Mouse (Mus musculus): Measurements from ENCODE around the gene Phf19.

Phf19 gene

DNA sequence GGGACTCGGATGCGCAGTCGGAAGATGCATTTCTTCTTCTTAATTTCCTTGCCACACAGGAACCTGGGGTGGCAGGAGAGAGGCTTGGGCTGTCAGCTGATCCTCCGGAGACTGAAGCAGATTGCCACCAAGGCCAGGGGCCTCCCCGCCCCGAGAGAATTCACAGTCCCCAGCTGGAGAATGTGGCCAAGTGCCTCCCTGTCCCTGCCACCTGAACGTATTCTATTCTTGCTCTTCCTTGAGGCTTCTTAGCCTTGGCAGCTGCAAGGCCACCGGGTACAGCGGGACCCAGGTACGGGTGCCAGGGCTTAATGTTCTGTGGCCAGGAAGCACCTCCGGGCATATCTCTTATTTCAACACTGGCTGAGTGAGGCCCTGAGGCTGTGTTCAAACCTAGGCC is 14.1 kb downstream of the Phf19 start:
- intact Hi-C loops (cut with DNase I), result loop anchor here (5.0 to 10.0 kb wide), 2 partner anchors 73 to 75 kb away; partner anchors contain the start of gene Fbxw2

- intact Hi-C loops (cut with DNase I), result loop anchor here (5.0 kb wide), 1 partner anchor 74 kb away; no protein-coding TSS in a partner anchor
Measured at GRCm38 (mm10) chr2:34897820-34898219, 16.0 kb downstream of the Phf19 start.

DNA sequence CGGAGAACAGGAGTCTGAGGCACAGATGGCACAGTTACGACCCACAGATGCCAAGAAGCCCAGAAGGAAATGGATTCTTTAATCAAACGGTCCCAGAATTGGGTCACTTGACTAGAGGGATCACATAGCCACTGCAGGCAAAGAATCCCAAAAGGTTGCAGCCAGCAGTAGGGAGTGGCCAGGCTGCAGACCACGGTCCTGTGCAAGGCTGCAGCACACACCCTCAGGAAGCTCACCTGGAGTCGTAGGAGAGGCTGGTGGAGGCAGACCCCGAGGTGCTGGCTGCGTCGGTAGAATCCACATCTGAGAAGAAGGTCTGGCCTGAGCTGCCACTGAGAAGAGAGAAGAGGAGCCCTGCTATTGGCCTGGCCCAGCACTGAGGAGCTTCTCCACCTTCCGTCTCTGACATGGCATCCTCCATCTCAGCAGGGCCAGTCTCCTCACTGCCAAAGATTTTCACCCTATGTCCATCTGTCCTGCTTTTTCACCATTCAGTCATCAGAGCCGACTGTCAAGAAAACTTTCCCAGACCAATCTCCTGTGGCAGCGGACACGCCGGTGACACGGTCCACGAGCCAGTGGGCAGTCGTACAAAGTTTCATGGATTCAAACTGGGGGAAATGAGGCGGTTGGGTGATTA is 16.9 kb downstream of the Phf19 start:
- intact Hi-C loops (cut with DNase I), result loop anchor here (5.0 kb wide), 1 partner anchor 75 kb away; no protein-coding TSS in a partner anchor

- intact Hi-C loops (cut with DNase I), result loop anchor here (5.0 kb wide), 1 partner anchor 77 kb away; no protein-coding TSS in a partner anchor
Measured at GRCm38 (mm10) chr2:34895503-34896113, 18.2 kb downstream of the Phf19 start.

GRCm38 (mm10) chr2:34893950-34894349 is 19.9 kb downstream of the Phf19 start:
- intact Hi-C loops (cut with DNase I), result no loop called here

DNA sequence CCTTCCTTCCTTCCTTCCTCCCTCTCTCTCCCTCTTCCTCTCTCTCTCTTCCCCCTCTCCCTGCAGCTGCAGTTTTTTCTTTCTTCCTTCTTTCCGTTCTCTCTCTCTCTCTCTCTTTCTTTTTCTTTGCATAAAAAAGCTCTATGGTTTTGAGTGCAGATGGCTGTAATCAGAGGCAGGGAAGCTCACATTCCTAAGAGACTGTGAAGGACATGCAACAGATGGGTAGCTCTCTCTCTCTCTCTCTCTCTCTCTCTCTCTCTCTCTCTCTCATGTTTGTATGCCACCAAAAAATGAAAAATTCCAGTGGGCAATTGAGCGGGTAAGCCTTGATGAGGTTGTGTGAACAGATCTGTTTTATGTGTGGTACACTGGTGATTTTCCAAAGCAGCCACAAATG is 29.6 kb downstream of the Phf19 start:
- intact Hi-C loops (cut with DNase I), result no loop called here

DNA sequence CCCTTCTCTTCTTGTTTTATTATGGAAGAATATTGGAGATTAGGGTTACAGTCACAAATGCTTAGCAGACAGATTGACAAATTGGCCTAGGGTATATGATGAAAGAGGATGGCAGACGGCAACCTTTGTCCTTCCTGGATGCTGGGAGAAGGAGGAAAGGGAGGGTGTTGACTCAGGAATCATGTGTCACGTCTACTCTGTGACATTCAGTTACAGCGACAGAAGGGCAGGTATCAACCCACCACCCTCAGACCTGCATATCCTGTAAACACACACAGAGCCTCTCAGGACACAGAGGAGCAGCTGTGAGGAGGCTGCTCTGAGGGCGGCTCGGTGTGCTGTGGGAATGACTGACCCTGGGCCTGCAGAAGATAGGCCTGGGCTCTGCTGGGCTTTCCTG is 30.6 kb downstream of the Phf19 start:
- intact Hi-C loops (cut with DNase I), result no loop called here

DNA sequence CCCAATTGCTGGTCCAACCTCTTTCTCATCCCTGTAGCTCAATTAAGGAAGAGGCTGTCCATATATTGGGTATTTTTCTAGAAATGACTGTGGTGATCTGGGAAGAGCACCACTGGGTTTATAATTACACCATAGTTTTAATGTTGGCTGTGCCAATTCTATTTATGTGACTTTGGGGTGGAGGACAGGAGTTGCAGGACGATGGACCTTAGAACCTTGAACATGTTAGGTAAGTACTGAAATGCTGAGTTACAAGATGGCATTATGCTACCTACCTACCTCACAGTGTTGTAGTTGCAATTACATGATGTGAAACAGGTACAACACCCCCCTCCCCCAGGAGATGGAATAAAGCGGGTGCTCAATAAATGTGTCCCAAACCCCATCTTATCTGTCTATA is 31.1 kb downstream of the Phf19 start:
- intact Hi-C loops (cut with DNase I), result no loop called here

DNA sequence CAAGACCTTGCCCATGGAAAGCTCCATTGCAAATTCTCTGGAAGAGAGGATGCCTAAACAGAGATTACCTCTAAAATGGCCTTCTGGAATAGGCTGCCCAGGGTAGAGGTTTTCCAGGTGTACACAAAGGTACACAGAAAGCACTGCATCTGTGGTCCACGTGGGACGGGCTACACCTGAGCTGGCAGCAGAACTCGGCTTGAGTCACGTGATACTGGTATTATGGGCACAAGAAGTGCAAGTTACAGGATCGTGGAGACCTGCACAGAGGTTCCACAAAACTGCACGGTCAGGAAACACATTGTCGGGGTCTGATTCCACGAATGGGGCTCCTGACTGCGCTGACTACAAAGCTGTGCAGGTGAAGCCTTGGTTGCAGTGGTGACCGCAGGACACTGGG is 33.8 kb downstream of the Phf19 start:
- intact Hi-C loops (cut with DNase I), result no loop called here

- intact Hi-C loops (cut with DNase I), result loop anchor here (5.0 kb wide), 1 partner anchor 48 kb away; the partner anchor contains the start of gene Fbxw2
Measured at GRCm38 (mm10) chr2:34874816-34875345, 38.9 kb downstream of the Phf19 start, which contains the start of gene Psmd5. Gene Psmd5 (minus strand): TSS chr2:34874968.

DNA sequence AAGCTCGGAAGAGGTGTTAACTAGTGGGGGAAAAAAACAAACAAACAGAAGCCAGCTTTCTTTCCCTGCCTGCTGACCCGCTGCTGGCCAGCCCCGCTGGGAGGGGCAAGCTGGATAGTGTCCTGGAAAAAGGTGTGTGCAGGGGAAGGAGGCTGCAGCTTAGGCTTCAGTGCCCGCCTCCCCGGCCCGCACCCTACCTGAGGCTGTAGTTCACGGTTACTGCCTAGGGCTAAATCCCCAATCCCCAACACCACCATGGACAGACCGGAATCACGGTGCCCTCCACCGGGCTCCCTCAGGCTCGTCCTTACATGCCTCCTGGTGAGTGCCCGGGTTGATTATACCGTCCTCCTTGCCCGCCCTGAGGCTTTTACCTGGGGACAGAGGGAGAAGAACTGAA is 39.6 kb downstream of the Phf19 start, which contains the start of gene Cutal:
Cutal (plus strand) TSS at position 126 of the 400 bp plus-strand sequence.
- intact Hi-C loops (cut with DNase I), result loop anchor here (5.0 kb wide), 1 partner anchor 47 kb away; the partner anchor contains the start of gene Fbxw2

- intact Hi-C loops (cut with DNase I), result loop anchor here (5.0 kb wide), 1 partner anchor 43 kb away; the partner anchor contains the start of gene Fbxw2
Measured at GRCm38 (mm10) chr2:34870520-34871474, 43.0 kb downstream of the Phf19 start.

GRCm38 (mm10) chr2:34869680-34870079 is 44.1 kb downstream of the Phf19 start:
- intact Hi-C loops (cut with DNase I), result loop anchor here (5.0 kb wide), 1 partner anchor 42 kb away; the partner anchor contains the start of gene Fbxw2

DNA sequence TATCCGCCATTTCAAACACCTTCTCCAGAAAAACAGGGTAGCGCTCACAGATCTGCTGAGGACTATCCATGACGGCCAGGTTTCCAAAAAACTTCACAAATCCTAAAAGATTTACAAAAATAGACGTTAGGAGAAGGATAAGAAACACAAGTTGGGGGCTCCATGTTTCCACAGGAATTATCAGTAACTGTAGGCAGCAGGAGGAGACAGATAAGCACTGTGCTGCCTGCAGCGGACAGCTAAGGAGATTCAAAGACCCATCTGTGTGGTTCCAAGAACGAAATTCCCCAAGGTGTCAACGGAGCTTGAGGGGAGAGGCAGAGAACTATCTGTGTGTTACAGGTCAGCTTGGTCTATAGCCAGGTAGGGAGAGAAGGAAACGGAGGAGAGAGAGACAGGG is 56.1 kb downstream of the Phf19 start:
- intact Hi-C loops (cut with DNase I), result no loop called here

DNA sequence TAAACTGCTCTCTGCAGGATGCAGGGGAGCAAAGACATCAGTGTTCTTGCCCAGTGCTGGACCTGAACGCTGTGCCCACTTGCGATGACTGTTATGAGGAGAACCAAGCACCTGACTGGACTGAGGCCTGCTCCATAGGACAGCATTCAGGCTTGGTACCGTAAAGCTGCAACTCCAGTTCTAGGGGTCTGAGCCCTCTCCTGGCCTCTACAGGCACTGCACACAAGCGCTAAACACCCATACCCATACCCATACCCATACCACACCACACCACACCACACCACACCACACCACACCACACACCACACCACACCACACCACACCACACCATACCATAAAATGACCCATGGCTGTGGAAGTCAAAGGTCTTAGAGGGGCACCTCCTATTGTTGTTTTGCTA is 58.6 kb downstream of the Phf19 start:
- intact Hi-C loops (cut with DNase I), result no loop called here

- intact Hi-C loops (cut with DNase I), result no loop called here
Measured at GRCm38 (mm10) chr2:34847702-34848101, 66.1 kb downstream of the Phf19 start.

Measured in adrenal gland (tissue).